Mouse (Mus musculus): ENCODE measurements around the gene Eya2.

GRCm38 (mm10) chr2:165786467-165786866, 191.6 kb downstream of the Eya2 start:
- no peak for TF ChIP-seq CTCF (IDR thresholded peaks at IDR 0.05; ENCODE audit: control insufficient read depth, insufficient read depth, low read length)
- no peak for TF ChIP-seq POLR2A (IDR thresholded peaks at IDR 0.05; ENCODE audit: borderline replicate concordance, control insufficient read depth, low read depth, low read length)
